Mouse (Mus musculus) bone marrow, adult 2 months (tissue): ENCODE measurements around the gene Cyp2t4.

Experiments used
- CTCF ChIP-seq: fragments of 200-500 bp; IDR thresholded peaks from 2 replicates; pipeline ENCODE4 v1.5.1; 2011; ENCODE audit warnings: low read length, control low read depth; ENCODE audit not compliant: control insufficient read depth, insufficient read depth
- POLR2A ChIP-seq: fragments of 200-500 bp; IDR thresholded peaks from 2 replicates; pipeline ENCODE4 v1.6.1; 2011; ENCODE audit warnings: low read depth, mild to moderate bottlenecking, control low read depth, low read length, borderline replicate concordance; ENCODE audit not compliant: control insufficient read depth

- TF ChIP-seq CTCF (no peak), POLR2A (no peak)
Measured at GRCm38 (mm10) chr7:27163450-27163805, 9.9 kb downstream of the Cyp2t4 start.
